Mouse (Mus musculus): ENCODE measurements around the gene Arf3. TPM values are rescaled to one million over a fixed set of nuclear protein-coding genes. Genes with fewer than 3 reads are reported as not detected.
A peak's percentile ranks its signal among the peaks of the same experiment; 100 is the strongest.

The Arf3 gene
- polyA plus RNA-seq, 1 experiment from 2014 or later = 49.3 TPM

GRCm38 (mm10) chr15:98707766-98708372 lies 55.1 kb downstream of the Arf3 start, which contains the start of gene Ccdc65:
Gene Ccdc65, plus strand, starts transcription at chr15:98708207.
- 18% methylated on average over 16 of the region's 16 CpGs for WGBS
- Histone ChIP-seq H3K4me2 (peak within 1 kb of the TSS; percentile 64), H3K27ac (no peak within 1 kb of the TSS), H3K9ac (no peak within 1 kb of the TSS), H3K27me3 (peaks cover 24% of the 10 kb centered on the region), H3K9me3 (no peaks in the 10 kb centered on the region), H3K4me1 (peaks cover 3% of the 10 kb centered on the region; the same call in 1 of the 2 replicates), H3K36me3 (no peaks in the 10 kb centered on the region), H3K4me3 (peak within 1 kb of the TSS; percentile 43)
- ATAC-seq (ENCODE audit: insufficient number of reproducible peaks, low FRiP score, low TSS enrichment, low read depth) = peak; percentile 55; the same call in 1 of the 2 replicates

- Histone ChIP-seq H3K9me3 (no peaks in the 10 kb centered on the region), H3K27ac (no peak overlapping the region), H3K36me3 (no peaks in the 10 kb centered on the region), H3K4me3 (no peak overlapping the region), H3K9ac (no peak overlapping the region), H3K4me1 (peaks cover 8% of the 10 kb centered on the region), H3K27me3 (peaks cover 52% of the 10 kb centered on the region), H3K4me2 (no peak overlapping the region)
- WGBS = 52% methylated on average over 9 of the region's 9 CpGs
- no peak for ATAC-seq (ENCODE audit: insufficient number of reproducible peaks, low FRiP score, low TSS enrichment, low read depth)
Measured at GRCm38 (mm10) chr15:98704312-98704711, 58.7 kb downstream of the Arf3 start.

- H3K9ac ChIP-seq = no peak overlapping the region
- H3K4me2 ChIP-seq = peak overlapping the region; percentile 56
- no peak for ATAC-seq (ENCODE audit: insufficient number of reproducible peaks, low FRiP score, low TSS enrichment, low read depth)
- H3K4me3 ChIP-seq = peak overlapping the region; percentile 31
- H3K4me1 ChIP-seq = peaks cover 8% of the 10 kb centered on the region
- H3K27me3 ChIP-seq = peaks cover 45% of the 10 kb centered on the region
- no peaks in the 10 kb centered on the region for H3K9me3 ChIP-seq
- H3K27ac ChIP-seq = no peak overlapping the region
- no peaks in the 10 kb centered on the region for H3K36me3 ChIP-seq
- WGBS = 5% methylated on average over 40 of the region's 40 CpGs
Measured at GRCm38 (mm10) chr15:98699190-98700105, 63.6 kb downstream of the Arf3 start.

- H3K9me3 ChIP-seq = no peaks in the 10 kb centered on the region
- H3K36me3 ChIP-seq = no peaks in the 10 kb centered on the region
- peaks cover 19% of the 10 kb centered on the region for H3K4me1 ChIP-seq
- ATAC-seq (ENCODE audit: insufficient number of reproducible peaks, low FRiP score, low TSS enrichment, low read depth) = no peak
- no peak overlapping the region for H3K9ac ChIP-seq
- 51% methylated on average over 8 of the region's 8 CpGs for WGBS
- H3K4me3 ChIP-seq = no peak overlapping the region
- peaks cover 22% of the 10 kb centered on the region for H3K27me3 ChIP-seq
- no peak overlapping the region for H3K4me2 ChIP-seq
- no peak overlapping the region for H3K27ac ChIP-seq
Measured at GRCm38 (mm10) chr15:98696216-98696615, 66.8 kb downstream of the Arf3 start.

GRCm38 (mm10) chr15:98695726-98696125 lies 67.3 kb downstream of the Arf3 start:
- no peak for ATAC-seq (ENCODE audit: insufficient number of reproducible peaks, low FRiP score, low TSS enrichment, low read depth)
- Histone ChIP-seq H3K9ac (no peak overlapping the region), H3K4me3 (no peak overlapping the region), H3K4me1 (peaks cover 19% of the 10 kb centered on the region), H3K4me2 (no peak overlapping the region), H3K36me3 (no peaks in the 10 kb centered on the region), H3K27ac (no peak overlapping the region), H3K9me3 (no peaks in the 10 kb centered on the region), H3K27me3 (peaks cover 17% of the 10 kb centered on the region)
- WGBS = 38% methylated on average over 9 of the region's 9 CpGs

GRCm38 (mm10) chr15:98692171-98692715 lies 70.8 kb downstream of the Arf3 start:
- Histone ChIP-seq H3K27me3 (no peaks in the 10 kb centered on the region), H3K27ac (0 out of 2 replicates have a peak overlapping the region, but pooled peaks have one; percentile 40), H3K4me3 (no peak overlapping the region), H3K4me2 (no peak overlapping the region), H3K9me3 (no peaks in the 10 kb centered on the region), H3K36me3 (no peaks in the 10 kb centered on the region), H3K9ac (no peak overlapping the region), H3K4me1 (peaks cover 11% of the 10 kb centered on the region)
- whole genome bisulfite sequencing = 36% methylated on average over 11 of the region's 11 CpGs
- no peak for ATAC-seq (ENCODE audit: insufficient number of reproducible peaks, low FRiP score, low TSS enrichment, low read depth)

GRCm38 (mm10) chr15:98691486-98692147 lies 71.4 kb downstream of the Arf3 start:
- 53% methylated on average over 7 of the region's 7 CpGs for WGBS
- no peak overlapping the region for H3K27ac ChIP-seq
- peaks cover 11% of the 10 kb centered on the region for H3K4me1 ChIP-seq
- H3K9me3 ChIP-seq = no peaks in the 10 kb centered on the region
- H3K9ac ChIP-seq = no peak overlapping the region
- H3K36me3 ChIP-seq = no peaks in the 10 kb centered on the region
- no peak overlapping the region for H3K4me2 ChIP-seq
- H3K27me3 ChIP-seq = no peaks in the 10 kb centered on the region
- H3K4me3 ChIP-seq = no peak overlapping the region
- ATAC-seq (ENCODE audit: insufficient number of reproducible peaks, low FRiP score, low TSS enrichment, low read depth) = no peak

GRCm38 (mm10) chr15:98689682-98690081 lies 73.3 kb downstream of the Arf3 start:
- H3K4me1 ChIP-seq = peaks cover 11% of the 10 kb centered on the region
- H3K4me3 ChIP-seq = no peak overlapping the region
- no peaks in the 10 kb centered on the region for H3K9me3 ChIP-seq
- H3K27ac ChIP-seq = no peak overlapping the region
- ATAC-seq (ENCODE audit: insufficient number of reproducible peaks, low FRiP score, low TSS enrichment, low read depth) = no peak
- no peaks in the 10 kb centered on the region for H3K36me3 ChIP-seq
- no peak overlapping the region for H3K9ac ChIP-seq
- no peaks in the 10 kb centered on the region for H3K27me3 ChIP-seq
- WGBS = 76% methylated on average over 2 of the region's 2 CpGs
- H3K4me2 ChIP-seq = no peak overlapping the region

Other genes starting within 250 kb of the Arf3 start
- 90.5 and 101 TPM in 2 replicates for gene Kansl2, start 228.9 kb downstream of the Arf3 start, polyA plus RNA-seq (2015; fragmentation: Nextera tagmentation; extraction: Ambion mirVana)
- gene Ccnt1, start 192.3 kb downstream of the Arf3 start, polyA plus RNA-seq (2015; fragmentation: Nextera tagmentation; extraction: Ambion mirVana) = 50.8 and 55.2 TPM in 2 replicates
- not detected in 2 replicates for gene 4930415O20Rik, start 192.2 kb downstream of the Arf3 start, polyA plus RNA-seq (2015; fragmentation: Nextera tagmentation; extraction: Ambion mirVana)
- 15.1 and 15.8 TPM in 2 replicates for gene Adcy6, start 153.1 kb downstream of the Arf3 start, polyA plus RNA-seq (2015; fragmentation: Nextera tagmentation; extraction: Ambion mirVana)
- gene Cacnb3, start 132.4 kb downstream of the Arf3 start, polyA plus RNA-seq (2015; fragmentation: Nextera tagmentation; extraction: Ambion mirVana) = 41.4 and 46.6 TPM in 2 replicates
- gene Ddx23, start 100.3 kb downstream of the Arf3 start, polyA plus RNA-seq (2015; fragmentation: Nextera tagmentation; extraction: Ambion mirVana) = 18.5 and 24.7 TPM in 2 replicates
- 0.71 and 0.95 TPM in 2 replicates for gene Rnd1, start 85.8 kb downstream of the Arf3 start, polyA plus RNA-seq (2015; fragmentation: Nextera tagmentation; extraction: Ambion mirVana)
- gene Ccdc65, start 55.0 kb downstream of the Arf3 start, polyA plus RNA-seq (2015; fragmentation: Nextera tagmentation; extraction: Ambion mirVana) = 0.65 and 0.74 TPM in 2 replicates
- gene Fkbp11, start 35.0 kb downstream of the Arf3 start, polyA plus RNA-seq (2015; fragmentation: Nextera tagmentation; extraction: Ambion mirVana) = 90.0 and 101 TPM in 2 replicates
- 6.0 and 7.0 TPM in 2 replicates for gene Wnt10b, start 14.9 kb upstream of the Arf3 start, polyA plus RNA-seq (2015; fragmentation: Nextera tagmentation; extraction: Ambion mirVana)
- 0.06 and 0.14 TPM in 2 replicates for gene Wnt1, start 26.6 kb upstream of the Arf3 start, polyA plus RNA-seq (2015; fragmentation: Nextera tagmentation; extraction: Ambion mirVana)
- gene Ddn, start 46.3 kb upstream of the Arf3 start, polyA plus RNA-seq (2015; fragmentation: Nextera tagmentation; extraction: Ambion mirVana) = 0.15 TPM in 1 of 2 replicates, not detected in the other
- gene Prkag1, start 68.3 kb upstream of the Arf3 start, polyA plus RNA-seq (2015; fragmentation: Nextera tagmentation; extraction: Ambion mirVana) = 91.4 and 94.3 TPM in 2 replicates
- 11.8 and 13.7 TPM in 2 replicates for gene Kmt2d, start 108.0 kb upstream of the Arf3 start, polyA plus RNA-seq (2015; fragmentation: Nextera tagmentation; extraction: Ambion mirVana)
- 14.1 and 14.2 TPM in 2 replicates for gene Rhebl1, start 131.3 kb upstream of the Arf3 start, polyA plus RNA-seq (2015; fragmentation: Nextera tagmentation; extraction: Ambion mirVana)
- 1.8 and 2.7 TPM in 2 replicates for gene Dhh, start 135.3 kb upstream of the Arf3 start, polyA plus RNA-seq (2015; fragmentation: Nextera tagmentation; extraction: Ambion mirVana)
- gene Lmbr1l, start 155.0 kb upstream of the Arf3 start, polyA plus RNA-seq (2015; fragmentation: Nextera tagmentation; extraction: Ambion mirVana) = 19.7 and 21.8 TPM in 2 replicates
- 1,374 and 1,490 TPM in 2 replicates for gene Tuba1b, start 171.4 kb upstream of the Arf3 start, polyA plus RNA-seq (2015; fragmentation: Nextera tagmentation; extraction: Ambion mirVana)
- gene Gm49450, start 190.3 kb upstream of the Arf3 start, polyA plus RNA-seq (2015; fragmentation: Nextera tagmentation; extraction: Ambion mirVana) = not detected in 2 replicates
- 1,206 and 1,410 TPM in 2 replicates for gene Tuba1a, start 190.5 kb upstream of the Arf3 start, polyA plus RNA-seq (2015; fragmentation: Nextera tagmentation; extraction: Ambion mirVana)